In genomic region chr8:124430881-124431280, GRCm38 (mm10) we compare ENCODE assay signal across 13 mouse cellular contexts. TPM values are rescaled to one million over a fixed set of nuclear protein-coding genes. Genes with fewer than 3 reads are reported as not detected.
A peak's percentile ranks its signal among the peaks of the same experiment; 100 is the strongest.
DNase-seq lines count a peak whose midpoint lies in the region; ATAC-seq lines count a peak whose summit lies in the region.
"Had no signal": no experiment of that assay in that cellular context is flagged by ENCODE, and none has a peak within 500 bp of the region (broad histone marks: within the 10 kb centered on the region; RNA-seq: fewer than 3 reads in every experiment).

No protein-coding gene starts in this region.

- H3K9ac ChIP-seq in heart, embryonic 11.5 days (ENCODE audit: low read depth, low read length), result no peak overlapping the region
- no peak overlapping the region for H3K9ac ChIP-seq in neural tube, embryonic 12.5 days
- H3K9ac ChIP-seq in hindbrain, embryonic 15.5 days, result peak overlapping the region; percentile 22; the same call in 1 of the 2 replicates
- H3K9ac ChIP-seq: liver, embryonic 12.5 days had no signal

- no peaks in the 10 kb centered on the region for H3K9me3 ChIP-seq in heart, embryonic 11.5 days (replicated peaks; ENCODE audit: control insufficient read depth, low read length)
- H3K9me3 ChIP-seq in neural tube, embryonic 12.5 days, result no peaks in the 10 kb centered on the region
- H3K9me3 ChIP-seq in hindbrain, embryonic 15.5 days, result no peaks in the 10 kb centered on the region
- H3K9me3 ChIP-seq: liver, embryonic 12.5 days had no signal

- no peak for ATAC-seq in heart, embryonic 11.5 days (replicated peaks; ENCODE audit: insufficient number of reproducible peaks, low FRiP score, low TSS enrichment)
- ATAC-seq in neural tube, embryonic 12.5 days (ENCODE audit: low FRiP score, low read depth), result no peak
- no peak for ATAC-seq in hindbrain, embryonic 15.5 days (ENCODE audit: low FRiP score, low read depth)
- ATAC-seq: liver, embryonic 12.5 days had no signal

- 40% methylated on average over 6 of the region's 6 CpGs for WGBS in heart, embryonic 11.5 days (ENCODE audit: insufficient replicate concordance)
- WGBS in neural tube, embryonic 12.5 days, result 50% methylated on average over 6 of the region's 6 CpGs
- 56% methylated on average over 6 of the region's 6 CpGs for WGBS in hindbrain, embryonic 15.5 days

- peaks cover 18% of the 10 kb centered on the region for H3K27me3 ChIP-seq in heart, embryonic 11.5 days (ENCODE audit: control insufficient read depth, insufficient read depth, low read length)
- H3K27me3 ChIP-seq in neural tube, embryonic 12.5 days (replicated peaks), result peaks cover 14% of the 10 kb centered on the region; the same call in 1 of the 2 replicates
- H3K27me3 ChIP-seq in hindbrain, embryonic 15.5 days, result no peaks in the 10 kb centered on the region

- H3K4me3 ChIP-seq in heart, embryonic 11.5 days (ENCODE audit: low read depth, low read length), result no peak overlapping the region
- no peak overlapping the region for H3K4me3 ChIP-seq in neural tube, embryonic 12.5 days
- peak overlapping the region; percentile 58 for H3K4me3 ChIP-seq in hindbrain, embryonic 15.5 days
- H3K4me3 ChIP-seq: liver, embryonic 12.5 days had no signal

- DNase-seq in heart, adult 18-20 months, result no peak
- no peak for DNase-seq in neural tube, embryonic 10.5 days (ENCODE audit: extremely low spot score, low spot score)
- DNase-seq in retina, embryonic 14.5 days (ENCODE audit: low spot score), result peak; percentile 50
- DNase-seq in kidney, adult 8-10 months, result no peak
- DNase-seq in gastrocnemius, adult 8-10 months (ENCODE audit: low spot score in 2 of 2), result no peak
- DNase-seq: heart, postnatal 14 days; kidney, adult 2 months; lung, postnatal 10 days; spleen, adult 18-20 months had no signal

- no peaks in the 10 kb centered on the region for H3K36me3 ChIP-seq in heart, embryonic 11.5 days (ENCODE audit: control insufficient read depth, insufficient read depth, low read length)
- no peaks in the 10 kb centered on the region for H3K36me3 ChIP-seq in neural tube, embryonic 12.5 days
- no peaks in the 10 kb centered on the region for H3K36me3 ChIP-seq in hindbrain, embryonic 15.5 days
- H3K36me3 ChIP-seq: liver, embryonic 12.5 days had no signal

- peak overlapping the region; percentile 24; the same call in 1 of the 2 replicates for H3K4me2 ChIP-seq in heart, embryonic 11.5 days
- H3K4me2 ChIP-seq in neural tube, embryonic 12.5 days (replicated peaks), result peak overlapping the region; percentile 94
- peak overlapping the region; percentile 75 for H3K4me2 ChIP-seq in hindbrain, embryonic 15.5 days
- H3K4me2 ChIP-seq: liver, embryonic 12.5 days had no signal

- peaks cover 23% of the 10 kb centered on the region for H3K4me1 ChIP-seq in heart, embryonic 11.5 days (ENCODE audit: control insufficient read depth, insufficient read depth, low read length)
- peaks cover 36% of the 10 kb centered on the region for H3K4me1 ChIP-seq in neural tube, embryonic 12.5 days
- peaks cover 62% of the 10 kb centered on the region for H3K4me1 ChIP-seq in hindbrain, embryonic 15.5 days (replicated peaks)

- peak overlapping the region; percentile 25; the same call in 1 of the 2 replicates for H3K27ac ChIP-seq in heart, embryonic 11.5 days (ENCODE audit: low read depth, low read length)
- H3K27ac ChIP-seq in neural tube, embryonic 12.5 days, result no peak overlapping the region
- no peak overlapping the region for H3K27ac ChIP-seq in hindbrain, embryonic 15.5 days (replicated peaks)
- H3K27ac ChIP-seq: liver, embryonic 12.5 days had no signal

RNA-seq across cellular contexts. Expression of gene Pgbd5, which starts 8.6 kb away (rescaled TPM):
- polyA plus RNA-seq in heart, embryonic 11.5 days (2014; fragmentation: Nextera tagmentation; extraction: Ambion mirVana), result 1.9 and 2.4 TPM in 2 replicates
- under 1 TPM; 0.49 to 0.72 TPM for total RNA-seq in heart, adult 18-20 months (2021)
- polyA plus RNA-seq in neural tube, embryonic 12.5 days (2016; fragmentation: Nextera tagmentation; extraction: Ambion mirVana), result 8.0 and 8.5 TPM in 2 replicates
- 16.4 TPM in 2 replicates for polyA plus RNA-seq in hindbrain, embryonic 15.5 days (2015; fragmentation: Nextera tagmentation; extraction: Ambion mirVana)
- under 1 TPM; 0.27 to 0.83 (median 0.40) TPM for total RNA-seq in gastrocnemius, adult 8-10 months (2022)

Comparison
In these comparisons a context has a peak if more than half of its experiments do, and no peak if none do; other contexts are left out.
1. H3K4me2 ChIP-seq: peak in every context shown above with its lines; median percentile 94 in neural tube, embryonic 12.5 days; 75 in hindbrain, embryonic 15.5 days; 24 in heart, embryonic 11.5 days.